Mouse (Mus musculus): ENCODE data around the gene Wdr46.
A peak's percentile ranks its signal among the peaks of the same experiment; 100 is the strongest.

Wdr46 gene

GRCm38 (mm10) chr17:33928251-33928947 lies 12.1 kb upstream of the Wdr46 start:
- no peak for DNase-seq (ENCODE audit: low read depth, low spot score)

- DNase-seq (ENCODE audit: low read depth, low spot score) = peak; percentile 95
These were observed 10.8 kb upstream of the Wdr46 start, which contains the start of gene Rgl2 for GRCm38 (mm10) chr17:33929371-33930279. Gene Rgl2, plus strand, starts transcription at chr17:33929543.

- no peak for DNase-seq (ENCODE audit: low read depth, low spot score)
These were observed 9.9 kb upstream of the Wdr46 start for GRCm38 (mm10) chr17:33930280-33931158.

GRCm38 (mm10) chr17:33931159-33931866 lies 9.1 kb upstream of the Wdr46 start:
- no peak for DNase-seq (ENCODE audit: low read depth, low spot score)

- DNase-seq (ENCODE audit: low read depth, low spot score) = no peak
These were observed 8.5 kb upstream of the Wdr46 start for GRCm38 (mm10) chr17:33931947-33932346.

GRCm38 (mm10) chr17:33932448-33932847 lies 8.0 kb upstream of the Wdr46 start:
- no peak for DNase-seq (ENCODE audit: low read depth, low spot score)

GRCm38 (mm10) chr17:33932970-33933369 lies 7.5 kb upstream of the Wdr46 start:
- DNase-seq (ENCODE audit: low read depth, low spot score) = no peak

GRCm38 (mm10) chr17:33935422-33936055 lies 4.9 kb upstream of the Wdr46 start:
- no peak for DNase-seq (ENCODE audit: low read depth, low spot score)

- no peak for DNase-seq (ENCODE audit: low read depth, low spot score)
These were observed 3.5 kb upstream of the Wdr46 start for GRCm38 (mm10) chr17:33936993-33937392.

GRCm38 (mm10) chr17:33938783-33939182 lies 1.7 kb upstream of the Wdr46 start:
- no peak for DNase-seq (ENCODE audit: low read depth, low spot score)

- DNase-seq (ENCODE audit: low read depth, low spot score) = no peak
These were observed 521 bp downstream of the Wdr46 start for GRCm38 (mm10) chr17:33940981-33941380.

- DNase-seq (ENCODE audit: low read depth, low spot score) = no peak
These were observed 921 bp downstream of the Wdr46 start for GRCm38 (mm10) chr17:33941381-33941780.

GRCm38 (mm10) chr17:33943454-33943853 lies 3.0 kb downstream of the Wdr46 start:
- no peak for DNase-seq (ENCODE audit: low read depth, low spot score)

GRCm38 (mm10) chr17:33947430-33948089 lies 7.1 kb downstream of the Wdr46 start:
- no peak for DNase-seq (ENCODE audit: low read depth, low spot score)

- DNase-seq (ENCODE audit: low read depth, low spot score) = no peak
These were observed 7.8 kb downstream of the Wdr46 start for GRCm38 (mm10) chr17:33948090-33948904.

GRCm38 (mm10) chr17:33948905-33949537 lies 8.6 kb downstream of the Wdr46 start:
- DNase-seq (ENCODE audit: low read depth, low spot score) = no peak

- DNase-seq (ENCODE audit: low read depth, low spot score) = no peak
These were observed 9.7 kb downstream of the Wdr46 start for GRCm38 (mm10) chr17:33950131-33950625.

Measured in mesoderm, embryonic 11.5 days (tissue).